Mouse (Mus musculus) thymus, postnatal 10 days (tissue): Measurements from ENCODE around the gene Rnf157.
A peak's percentile ranks its signal among the peaks of the same experiment; 100 is the strongest.
"Not testable (repeated sequence)": the region's sequence is repeated elsewhere in the genome, so short reads cannot be mapped to it uniquely, and the experiment has no call there.

Source experiments
- DNase-seq, 2 experiments: peaks; one replicate each; pipeline ENCODE4 v3.0.0; 2021; ENCODE audit warnings: low spot score in 2 of 2

Rnf157 gene

DNA sequence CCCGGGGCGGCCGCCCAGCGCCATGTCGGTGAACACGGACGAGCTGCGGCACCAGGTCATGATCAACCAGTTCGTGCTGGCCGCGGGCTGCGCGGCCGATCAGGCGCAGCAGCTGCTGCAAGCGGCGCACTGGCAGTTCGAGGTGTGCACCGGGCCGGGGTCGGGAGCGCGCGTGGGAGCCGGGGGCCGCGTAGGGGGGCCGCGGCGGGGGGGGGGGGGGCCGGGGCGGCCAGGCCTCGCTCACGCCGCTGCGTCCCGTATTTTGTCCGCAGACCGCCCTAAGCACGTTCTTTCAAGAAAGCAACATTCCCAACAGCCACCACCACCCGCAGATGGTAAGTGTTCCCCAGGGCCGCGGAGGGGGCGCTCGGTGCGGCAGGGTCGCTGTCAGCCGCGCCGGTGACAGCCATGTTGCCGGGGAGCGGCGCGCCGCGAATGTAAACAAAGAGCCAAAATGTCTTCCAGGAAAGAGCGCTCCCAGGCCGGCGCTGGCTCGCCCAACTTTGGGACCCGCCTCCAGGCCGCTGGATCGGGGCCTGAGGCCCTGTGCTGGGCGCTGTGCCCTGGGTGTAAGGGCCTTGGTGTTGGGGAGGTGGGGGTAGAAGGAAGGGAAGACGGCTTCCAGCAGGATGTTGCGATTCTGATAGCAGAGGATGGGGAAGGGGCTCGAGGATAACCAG lies 21.6 kb upstream of the Rnf157 start:
- peak; percentile 59 to 65 for DNase-seq

GRCm38 (mm10) chr11:116433356-116434286 lies 20.8 kb upstream of the Rnf157 start, which contains the start of gene Ubald2:
Gene Ubald2, plus strand, starts transcription at chr11:116434094.
- DNase-seq: peak; percentile 97 to 100

DNA sequence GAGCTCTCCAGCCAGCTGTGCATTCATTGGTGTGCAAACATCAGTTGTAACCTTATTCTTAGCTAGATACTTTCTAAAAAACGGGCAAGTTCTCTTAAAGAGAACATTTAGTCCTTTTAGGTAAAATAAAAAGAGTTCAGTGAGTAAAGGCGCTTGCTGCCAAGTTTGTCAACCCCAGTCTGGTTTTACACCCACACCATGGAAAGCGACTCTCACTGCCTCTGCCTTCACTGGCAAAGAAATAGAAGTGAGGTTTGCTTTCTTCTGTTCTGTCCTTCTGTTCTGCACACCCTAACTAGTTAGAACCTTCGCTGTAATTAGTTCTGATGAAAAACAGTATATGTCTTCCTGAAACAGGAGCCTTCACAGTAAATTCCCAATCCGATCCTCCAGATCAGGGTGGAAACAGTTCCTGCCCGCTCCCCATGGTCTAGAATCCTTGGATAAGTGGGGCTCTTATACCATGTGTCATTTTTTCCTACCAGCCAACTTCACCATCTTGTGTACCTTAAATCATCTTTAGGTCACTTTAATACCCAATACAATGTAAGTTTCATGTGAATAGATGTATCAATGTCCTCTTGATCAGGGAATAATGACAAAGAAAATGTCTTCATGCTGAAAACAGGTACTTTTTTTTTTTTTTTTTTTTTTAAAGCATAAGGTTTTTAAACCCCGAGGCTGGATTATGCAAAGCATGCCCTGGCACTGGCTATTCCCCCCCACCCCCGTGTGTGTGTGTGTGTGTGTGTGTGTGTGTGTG lies 19.9 kb upstream of the Rnf157 start:
- no peak for DNase-seq

DNA sequence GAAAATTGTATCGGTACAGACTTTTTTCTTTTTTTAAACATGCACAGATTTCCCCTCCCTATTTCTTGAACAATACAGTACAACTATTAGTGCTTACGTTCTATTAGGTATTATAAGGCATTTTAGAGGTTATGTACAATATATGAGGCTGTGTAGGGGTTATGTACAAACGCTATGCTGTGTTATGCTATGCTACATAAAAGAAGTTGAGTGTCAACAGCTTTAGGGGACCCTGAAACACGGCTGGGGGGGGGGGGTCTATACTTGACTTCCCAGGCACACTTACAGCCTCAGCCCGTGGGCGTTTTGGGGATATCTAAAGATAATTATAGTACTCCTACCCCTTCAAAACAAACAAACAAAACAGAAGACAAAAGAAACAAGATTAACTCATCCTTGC lies 19.3 kb upstream of the Rnf157 start:
- DNase-seq: no peak

GRCm38 (mm10) chr11:116431428-116432077 lies 18.7 kb upstream of the Rnf157 start:
- no peak for DNase-seq

DNA sequence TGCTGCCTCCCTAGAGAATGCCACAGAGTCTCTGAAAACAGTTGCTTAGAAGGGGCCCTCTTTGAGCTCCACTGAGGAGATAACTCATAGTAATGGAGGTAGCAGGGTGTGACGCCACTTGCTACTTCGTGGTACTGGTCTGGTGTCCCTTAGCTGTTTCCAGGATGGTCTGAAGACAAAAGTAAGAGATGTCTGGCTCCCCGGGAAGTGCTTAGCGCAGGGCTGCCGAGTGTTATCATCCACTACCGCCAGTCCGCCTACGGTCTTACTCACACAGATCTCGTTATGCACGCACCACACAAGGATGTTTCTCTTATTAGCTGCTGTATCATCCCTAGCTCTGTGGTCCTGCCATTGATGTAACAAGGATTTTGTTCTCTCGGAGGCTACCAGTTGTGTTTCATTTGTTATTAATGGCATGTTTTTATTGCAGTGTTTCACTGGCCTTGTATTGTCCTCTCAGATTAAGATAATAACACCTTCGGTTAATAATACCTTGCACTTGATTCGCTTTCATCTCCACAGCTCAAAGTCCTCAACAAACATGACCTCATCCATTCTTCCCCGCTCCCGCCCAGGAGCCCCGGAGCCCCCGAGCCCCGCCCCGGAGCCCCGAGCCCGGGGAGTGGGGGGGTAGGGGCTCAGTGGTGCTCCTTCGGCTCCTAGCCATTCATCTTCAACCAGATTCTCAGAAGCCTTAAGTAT lies 18.0 kb upstream of the Rnf157 start:
- no peak for DNase-seq

- DNase-seq: no peak
Observed at GRCm38 (mm10) chr11:116429862-116430613, 17.2 kb upstream of the Rnf157 start.

DNA sequence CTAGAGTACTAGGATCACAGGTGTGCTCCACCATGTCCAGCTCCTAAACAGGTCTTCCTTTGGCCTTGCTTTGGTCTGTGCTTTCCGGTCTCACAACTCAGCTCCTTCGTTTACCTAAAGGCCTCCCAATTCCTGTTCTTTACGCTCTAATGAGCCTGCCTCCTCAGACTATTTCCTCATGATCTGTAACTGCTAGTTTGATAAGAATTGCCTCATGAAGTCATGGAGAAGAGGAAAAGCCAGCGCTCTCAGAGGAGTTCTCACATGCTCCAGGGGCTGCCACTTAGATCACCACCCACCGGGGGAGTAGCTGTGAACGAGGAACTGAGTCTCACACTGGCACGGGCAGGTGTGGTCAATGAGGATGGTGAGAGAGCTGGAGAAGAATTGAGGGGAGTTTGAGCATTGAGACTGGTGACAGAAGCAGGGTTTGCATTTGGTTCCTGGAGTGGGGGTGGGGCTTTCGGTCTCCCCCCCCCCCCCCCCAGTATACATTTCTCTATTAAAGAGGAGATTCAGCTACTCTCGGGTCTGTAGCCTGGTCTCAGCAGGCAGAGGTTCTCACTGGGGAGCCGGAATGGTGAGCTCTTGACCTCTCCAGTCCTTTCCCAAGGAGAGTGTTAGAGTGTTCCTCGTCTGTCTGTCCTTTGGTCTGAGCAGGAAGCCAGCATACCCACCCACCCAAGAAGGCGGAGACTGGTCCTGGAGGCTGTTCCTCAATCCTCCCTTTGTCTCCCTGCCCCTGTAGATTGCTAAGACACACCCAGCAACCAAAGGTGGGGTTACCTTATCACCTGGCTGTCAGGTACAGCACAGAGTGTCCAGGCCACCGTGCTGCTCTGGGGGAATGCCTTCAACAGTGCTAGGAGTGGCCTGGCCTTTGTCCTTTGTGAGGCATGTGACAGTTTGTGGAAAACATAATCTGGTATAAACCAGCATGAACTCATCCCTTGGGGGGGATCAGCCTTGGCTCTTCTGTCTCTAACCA lies 16.3 kb upstream of the Rnf157 start:
- DNase-seq: no peak

DNA sequence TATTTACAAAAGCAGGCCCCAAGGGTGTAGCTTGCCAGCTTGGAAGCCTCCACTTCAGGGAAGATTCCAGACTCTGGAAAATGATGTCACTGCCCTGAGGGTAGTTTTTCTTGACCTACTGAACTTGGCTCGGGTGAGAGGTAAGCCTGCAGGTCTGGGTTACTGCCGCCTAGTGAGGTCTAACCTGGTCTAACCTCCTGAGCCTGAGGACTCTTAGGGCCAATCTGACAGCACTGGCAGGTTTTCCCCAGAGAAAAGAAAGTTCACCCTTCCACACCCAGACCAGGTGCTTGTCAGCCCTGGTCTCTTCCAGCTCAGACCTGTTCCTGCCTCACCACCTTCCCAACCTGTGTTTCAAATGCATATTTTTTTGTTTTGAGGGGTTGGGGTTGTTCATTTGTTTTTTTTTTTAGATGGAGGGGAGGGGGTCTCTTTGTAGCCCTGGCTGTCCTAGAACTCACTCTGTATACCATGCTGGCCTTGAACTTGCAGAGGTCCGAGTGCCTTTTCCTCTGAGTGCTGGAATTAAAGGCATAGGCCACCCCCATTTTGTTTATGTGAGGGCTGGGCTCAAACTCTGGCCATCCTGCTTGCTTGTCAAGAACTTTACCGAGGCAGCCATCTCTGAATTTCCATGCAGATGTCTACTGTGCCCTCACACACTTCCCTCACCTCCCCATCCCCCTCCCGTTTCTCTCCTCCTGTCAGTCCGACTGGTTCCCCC lies 14.2 kb upstream of the Rnf157 start:
- no peak for DNase-seq

- not testable (repeated sequence) for DNase-seq
Observed at GRCm38 (mm10) chr11:116426328-116426727, 13.5 kb upstream of the Rnf157 start.

- DNase-seq: no peak
Observed at GRCm38 (mm10) chr11:116424621-116425407, 12.0 kb upstream of the Rnf157 start.

- no peak for DNase-seq
Observed at GRCm38 (mm10) chr11:116423782-116424620, 11.2 kb upstream of the Rnf157 start.

- no peak for DNase-seq
Observed at GRCm38 (mm10) chr11:116423214-116423613, 10.4 kb upstream of the Rnf157 start.

DNA sequence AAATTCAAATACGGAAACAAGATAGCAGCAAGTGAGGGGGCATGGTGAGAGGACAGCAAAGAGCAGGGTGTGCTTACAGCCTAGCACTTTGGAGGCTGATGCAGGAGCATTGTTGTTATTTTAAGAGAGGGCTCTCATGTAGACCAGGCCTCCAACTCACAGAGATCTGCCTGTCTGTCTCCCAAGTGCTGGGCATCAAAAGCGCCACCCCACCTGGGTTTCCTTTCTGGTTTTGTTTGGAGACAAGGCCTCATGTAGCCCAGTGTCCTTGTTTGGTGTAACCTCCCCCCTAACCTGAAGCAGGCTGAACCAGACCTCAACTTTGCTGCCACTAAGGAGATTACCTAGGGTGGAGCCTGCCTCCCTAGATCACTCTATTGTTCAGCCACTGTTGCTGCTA lies 9.7 kb upstream of the Rnf157 start:
- DNase-seq: no peak

DNA sequence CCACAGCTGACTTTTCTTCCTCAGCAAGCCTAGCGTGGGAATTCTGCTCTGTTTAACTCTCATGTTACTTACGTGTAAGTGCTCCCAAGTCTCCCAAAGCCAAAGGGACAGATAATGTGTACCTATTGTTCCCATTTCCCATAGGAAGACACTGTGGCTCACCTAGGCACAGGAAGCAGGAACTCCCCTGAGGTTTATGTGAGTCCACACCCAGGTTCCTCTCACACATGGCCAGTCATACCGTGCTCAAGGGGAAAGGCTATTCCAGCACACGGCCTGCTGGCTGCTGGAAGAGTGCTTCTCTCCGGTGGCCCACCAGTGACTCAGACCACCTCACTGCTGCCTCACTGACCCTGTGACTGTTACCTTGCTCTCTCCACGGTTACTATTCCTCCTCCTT lies 8.3 kb upstream of the Rnf157 start:
- no peak for DNase-seq

- no peak for DNase-seq
Observed at GRCm38 (mm10) chr11:116418841-116419462, 6.1 kb upstream of the Rnf157 start.
